Mouse (Mus musculus): ENCODE data around the gene Tmem132b.

The Tmem132b gene

DNA sequence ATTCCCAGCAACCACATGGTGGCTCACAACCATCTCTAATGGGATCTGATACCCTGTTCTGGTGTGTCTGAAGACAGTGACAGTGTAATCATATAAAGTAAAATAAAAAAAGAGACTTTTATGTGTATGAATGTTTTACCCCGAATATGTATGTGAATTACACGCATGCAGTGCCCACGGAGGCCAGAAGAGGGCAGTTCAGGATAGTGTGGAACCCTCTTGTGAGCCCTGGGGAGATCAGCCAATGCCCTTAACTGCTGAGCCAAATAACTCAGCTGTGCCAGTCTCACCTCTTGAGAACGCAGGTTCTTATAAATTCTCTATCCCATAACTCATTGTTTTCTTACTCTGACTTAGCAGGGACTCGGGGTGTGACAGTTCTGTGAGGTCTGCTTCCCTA, 12.9 kb upstream of the Tmem132b start:
- DNase-seq, result no peak

DNA sequence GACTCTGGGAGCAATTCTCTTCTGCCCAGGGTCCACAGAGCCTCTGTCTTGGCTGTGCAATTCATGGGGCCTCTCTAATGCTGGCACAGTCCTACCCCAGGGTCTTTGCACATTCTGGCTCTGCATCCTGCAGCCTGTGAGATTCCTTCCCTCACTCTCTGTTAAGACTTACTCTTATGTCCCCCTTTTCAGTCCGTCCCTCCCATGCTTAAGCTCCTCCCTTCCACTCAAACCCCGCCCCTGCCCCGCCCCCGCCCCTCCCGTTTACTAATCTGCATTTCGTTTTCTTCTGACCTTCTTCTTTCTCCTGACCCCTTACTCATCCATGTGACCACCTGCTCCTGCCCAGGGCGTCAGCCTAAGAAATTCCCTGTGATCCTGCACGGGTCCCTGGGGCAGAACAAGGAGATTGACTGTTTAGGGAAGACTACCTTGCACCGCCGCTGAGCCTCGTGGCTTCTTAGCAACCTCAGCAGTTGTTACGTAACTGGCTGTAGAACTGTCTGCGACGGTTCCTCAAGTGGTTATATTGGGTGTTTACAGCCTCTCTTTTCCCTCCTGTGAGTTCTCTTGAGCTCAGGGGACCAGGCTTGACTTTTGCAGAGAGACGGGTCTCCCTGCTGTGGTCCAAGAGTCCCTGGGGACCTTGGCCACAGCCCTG, 10.5 kb upstream of the Tmem132b start:
- no peak for DNase-seq

DNA sequence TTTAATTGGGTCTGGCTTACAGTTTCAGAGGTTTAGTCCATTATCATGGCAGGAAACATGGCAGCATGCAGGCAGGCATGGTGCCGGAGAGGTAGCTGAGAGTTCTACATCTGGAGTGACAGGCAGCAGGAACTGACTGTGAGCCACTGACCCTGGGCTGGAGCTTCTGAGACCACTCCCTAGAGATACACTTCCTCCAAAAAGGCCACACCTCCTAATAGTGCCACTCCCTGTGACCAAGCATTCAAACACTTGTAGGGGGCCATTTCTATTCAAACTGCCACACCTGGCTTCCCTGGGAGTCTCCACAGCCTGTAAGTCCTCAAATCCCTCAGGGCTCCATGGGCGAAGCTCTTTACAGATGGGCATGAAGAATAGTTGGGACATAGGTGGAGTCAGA, 8.2 kb upstream of the Tmem132b start:
- no peak for DNase-seq

GRCm38 (mm10) chr5:125525516-125525915, 6.1 kb upstream of the Tmem132b start:
- no peak for DNase-seq

DNA sequence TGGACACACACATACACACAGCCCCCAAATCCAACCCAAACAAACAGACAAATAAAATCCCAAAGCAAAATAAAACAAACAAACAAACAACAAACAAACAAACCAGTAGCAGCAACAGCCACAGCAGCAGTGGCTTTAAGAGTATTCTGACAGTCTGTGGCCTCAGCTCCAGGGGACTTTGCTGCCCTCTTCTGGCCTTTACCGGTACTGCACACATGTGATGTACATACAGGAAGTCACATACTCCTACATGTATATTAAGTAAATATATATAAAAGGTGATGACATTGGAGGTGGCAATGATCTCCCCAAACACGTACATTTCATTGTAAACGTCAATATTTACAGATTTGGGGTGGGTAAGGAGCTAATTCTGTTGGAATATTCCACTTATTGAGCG, 5.1 kb upstream of the Tmem132b start:
- no peak for DNase-seq

DNA sequence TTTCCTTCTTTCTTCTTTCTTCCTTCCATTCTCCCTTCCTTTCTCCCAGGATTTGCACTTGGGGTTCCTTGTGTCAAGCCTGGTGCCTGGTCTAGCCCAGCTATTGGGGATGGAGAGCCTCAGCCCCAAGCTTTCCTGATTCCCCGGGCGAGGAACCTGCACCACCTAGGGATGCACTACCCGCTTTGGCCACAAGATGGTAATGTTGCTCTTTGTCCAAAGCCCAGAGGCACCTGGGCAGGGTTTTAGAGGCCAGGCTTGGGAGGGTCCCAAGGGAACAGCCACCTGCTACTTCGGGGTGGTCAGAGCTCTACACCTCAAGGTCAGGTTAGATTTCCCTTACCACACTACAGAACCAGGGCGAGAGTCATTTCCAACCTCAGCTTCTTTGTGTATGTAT, 2.5 kb upstream of the Tmem132b start:
- peak; percentile 81 for DNase-seq

- peak; percentile 84 for DNase-seq
Measured at GRCm38 (mm10) chr5:125532191-125532544, 594 bp downstream of the Tmem132b start.

DNA sequence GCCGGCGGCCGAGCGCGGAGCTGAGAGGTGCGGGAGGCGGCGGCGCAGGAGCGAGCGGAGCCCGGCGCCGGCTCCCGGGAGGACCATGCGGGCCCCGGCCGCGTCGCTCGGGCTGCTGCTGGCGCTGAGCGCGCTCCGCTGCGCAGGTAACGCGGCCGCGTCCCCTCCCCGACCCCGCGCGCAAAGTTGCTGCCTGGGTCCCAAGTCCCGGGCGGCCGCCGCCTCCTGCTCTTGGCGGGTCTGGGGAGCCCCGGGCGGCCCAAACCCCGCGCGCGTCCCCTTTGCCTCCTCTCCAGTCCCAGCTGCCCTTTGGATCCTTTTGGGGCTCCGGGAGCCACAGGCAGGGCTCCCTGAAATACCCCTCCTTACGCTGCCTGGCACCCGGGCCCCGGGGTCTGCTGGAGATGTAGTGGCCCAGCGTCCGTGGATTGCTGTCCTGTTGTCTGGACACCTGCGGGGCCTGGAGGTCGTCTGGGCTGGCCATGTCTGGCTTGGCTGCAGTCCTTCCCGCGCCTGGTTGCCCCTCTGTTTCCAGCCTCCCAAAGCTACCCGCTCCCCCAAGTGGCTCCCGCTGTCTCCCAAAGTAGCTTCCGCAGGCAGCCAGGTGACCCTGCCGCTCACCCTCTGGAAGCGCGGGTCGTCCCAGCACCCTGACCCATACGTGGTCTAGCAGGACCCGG, 1.1 kb downstream of the Tmem132b start:
- no peak for DNase-seq

GRCm38 (mm10) chr5:125533225-125533900, 1.8 kb downstream of the Tmem132b start:
- peak; percentile 21 for DNase-seq

DNA sequence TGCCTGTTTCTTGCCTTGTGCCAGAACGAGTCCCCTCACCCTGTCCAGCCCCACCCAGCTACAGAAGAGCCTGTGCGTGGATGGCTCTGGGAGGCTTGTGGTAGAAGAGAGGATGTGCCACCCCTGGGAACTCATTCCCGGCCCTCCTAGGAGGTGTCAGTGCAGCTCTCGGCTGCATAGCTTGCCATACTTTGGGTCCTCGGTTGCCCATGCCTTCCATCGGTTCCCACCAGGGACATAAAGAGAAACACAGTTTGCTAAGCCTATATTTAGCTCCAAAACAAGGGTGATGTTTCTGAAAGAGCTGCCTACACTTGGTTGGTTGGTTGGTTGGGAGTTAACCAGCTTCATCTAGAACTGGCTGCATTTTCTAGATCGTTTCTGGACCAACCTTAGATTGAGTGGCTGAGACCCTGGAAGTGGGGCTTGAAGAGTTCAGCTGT, 2.6 kb downstream of the Tmem132b start:
- no peak for DNase-seq

GRCm38 (mm10) chr5:125534611-125535324, 3.2 kb downstream of the Tmem132b start:
- peak; percentile 57 for DNase-seq

GRCm38 (mm10) chr5:125545090-125545489, 13.5 kb downstream of the Tmem132b start:
- DNase-seq, result no peak

DNA sequence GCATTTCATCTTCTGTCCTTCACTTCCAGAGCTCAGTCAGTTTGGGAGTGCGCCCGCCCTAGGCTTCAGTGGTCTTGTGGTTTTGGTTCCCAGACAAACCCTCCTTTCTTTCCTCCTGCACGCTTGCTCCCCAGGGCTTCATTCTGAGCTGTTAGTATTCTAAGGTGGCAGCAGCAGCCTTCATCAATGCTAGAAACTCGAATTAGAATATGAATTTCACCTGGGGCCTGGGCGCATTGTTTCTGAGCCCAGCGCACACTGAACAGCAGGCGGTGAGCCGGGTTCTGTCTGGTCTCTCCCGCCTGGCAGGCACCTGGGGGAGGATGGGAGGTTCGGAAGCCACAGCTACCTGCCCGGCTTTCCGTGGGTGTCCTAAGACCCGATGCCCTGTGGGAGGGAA, 14.7 kb downstream of the Tmem132b start:
- DNase-seq, result no peak

DNA sequence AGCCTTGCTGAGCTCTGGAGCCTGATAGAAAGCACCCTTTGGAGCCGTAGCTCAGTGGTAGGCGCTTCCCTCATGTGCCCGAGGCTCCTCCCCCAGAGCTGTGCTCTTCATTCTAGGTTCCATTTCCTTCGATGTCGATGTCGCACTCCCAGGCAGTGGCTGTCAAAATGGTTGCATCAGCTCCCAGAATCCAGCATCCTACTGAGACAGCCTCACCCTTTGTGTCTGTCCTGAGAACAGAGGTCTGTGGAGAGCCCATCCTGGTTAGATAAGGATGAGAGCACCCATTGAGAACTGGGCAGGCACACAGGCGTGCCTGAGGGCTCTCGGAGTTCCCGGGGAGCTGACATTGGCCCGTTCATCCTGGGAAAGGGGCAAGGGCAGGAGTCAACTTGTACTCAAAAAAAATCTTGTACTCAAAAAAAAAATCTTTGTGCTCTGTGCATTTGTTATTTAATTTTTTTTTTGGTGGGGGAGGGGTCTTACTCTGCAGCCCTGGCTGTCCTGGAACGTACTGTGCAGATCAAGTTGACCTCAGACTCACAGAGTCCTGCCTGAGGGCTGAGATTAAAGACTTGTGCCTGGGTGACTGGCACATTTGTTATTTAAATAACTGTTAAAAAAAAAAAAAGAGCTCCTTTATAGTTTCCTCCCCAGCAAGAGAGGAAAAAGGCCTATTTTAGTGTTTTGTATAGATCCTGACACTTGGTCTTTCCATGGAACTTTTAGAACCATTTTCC, 18.3 kb downstream of the Tmem132b start:
- peak; percentile 32 for DNase-seq

DNA sequence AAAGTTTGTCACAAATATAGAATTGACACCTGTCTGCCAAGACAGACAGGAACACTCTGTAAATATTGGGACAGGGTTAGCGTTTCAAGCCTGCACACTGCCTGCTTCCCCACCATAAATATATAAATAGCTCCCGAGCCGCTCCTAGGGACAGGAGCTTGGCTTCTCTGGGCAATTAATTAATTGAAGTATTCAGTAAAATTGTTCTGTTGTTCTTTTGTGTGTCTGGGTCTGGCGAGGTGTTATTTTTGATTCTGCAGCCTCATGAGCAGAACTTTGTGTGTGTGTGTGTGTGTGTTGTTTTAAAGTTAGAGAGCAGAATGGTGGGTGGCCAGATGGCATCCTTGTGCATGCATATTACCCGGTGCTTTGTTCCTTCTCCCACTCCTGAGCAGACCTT, 24.2 kb downstream of the Tmem132b start:
- no peak for DNase-seq

- no peak for DNase-seq
Measured at GRCm38 (mm10) chr5:125563492-125563891, 31.9 kb downstream of the Tmem132b start.

- DNase-seq, result peak; percentile 37
Measured at GRCm38 (mm10) chr5:125565725-125566124, 34.2 kb downstream of the Tmem132b start.

DNA sequence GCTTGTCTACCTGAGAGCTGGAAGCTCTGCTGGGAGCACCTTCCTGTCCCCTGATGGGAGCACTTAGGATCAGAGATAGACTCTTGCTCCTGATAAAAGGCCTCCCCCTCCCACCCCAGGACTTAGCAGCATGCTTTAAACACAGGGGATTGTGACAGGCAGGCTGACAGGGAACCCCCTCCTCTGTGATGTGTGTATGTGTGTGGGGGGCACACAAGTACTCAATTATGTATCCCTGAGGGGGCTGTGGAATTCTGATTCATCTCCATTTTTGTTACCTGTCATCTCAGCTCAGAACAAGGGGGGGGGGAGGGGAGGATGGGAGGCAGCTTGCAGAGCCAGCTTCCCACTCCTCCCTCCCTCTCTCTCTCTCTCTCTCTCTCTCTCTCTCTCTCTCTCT, 36.9 kb downstream of the Tmem132b start:
- DNase-seq, result no peak

- no peak for DNase-seq
Measured at GRCm38 (mm10) chr5:125572011-125572410, 40.4 kb downstream of the Tmem132b start.

GRCm38 (mm10) chr5:125574886-125575285, 43.3 kb downstream of the Tmem132b start:
- peak; percentile 41 for DNase-seq

DNA sequence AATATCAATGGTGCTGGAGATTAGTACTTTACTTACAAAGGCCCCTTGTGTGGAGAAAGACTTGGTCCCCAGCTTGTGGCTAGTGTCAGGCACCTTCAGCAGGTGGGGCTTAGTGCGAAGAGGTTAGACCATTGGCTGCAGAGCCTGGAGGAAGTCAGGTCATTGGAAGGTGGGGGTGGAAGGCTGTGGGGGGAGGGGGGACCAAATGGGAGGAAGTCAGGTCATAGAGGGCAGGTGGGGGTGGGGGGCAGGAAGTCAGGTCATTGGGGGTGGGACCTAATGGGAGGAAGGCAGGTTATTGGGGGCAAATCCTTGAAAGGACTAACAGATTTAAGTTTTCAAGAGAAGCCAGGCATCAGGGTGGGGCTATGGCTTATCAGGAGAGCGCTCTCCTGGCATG, 44.3 kb downstream of the Tmem132b start:
- DNase-seq, result no peak

DNA sequence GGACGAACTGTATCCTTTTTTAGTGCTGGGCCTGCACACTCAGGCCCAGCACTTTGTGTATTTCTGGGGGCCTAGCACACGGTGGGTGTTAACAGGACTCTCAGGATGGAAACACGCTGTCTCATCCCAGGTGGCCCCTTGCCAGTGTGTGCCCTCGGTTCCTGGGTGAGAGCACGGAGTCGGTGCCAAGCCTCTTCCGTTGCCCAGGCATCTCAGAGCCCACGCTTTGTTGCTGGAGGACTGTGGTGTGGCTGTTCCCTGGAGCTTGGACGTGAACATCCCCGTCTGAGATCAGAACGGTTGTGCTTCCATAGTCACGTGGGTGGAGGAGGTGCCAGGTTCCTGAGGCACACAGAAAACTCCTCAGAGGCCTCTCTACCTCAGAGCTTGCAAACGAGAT, 47.1 kb downstream of the Tmem132b start:
- no peak for DNase-seq

- no peak for DNase-seq
Measured at GRCm38 (mm10) chr5:125579153-125579552, 47.6 kb downstream of the Tmem132b start.

All from embryo, embryonic 11 days (tissue).